Mouse (Mus musculus) bone marrow, adult 2 months (tissue): Measurements from ENCODE around the gene Pbld2.

Source experiments
- CTCF ChIP-seq: fragments of 200-500 bp; IDR thresholded peaks from 2 replicates; pipeline ENCODE4 v1.5.1; 2011; ENCODE audit warnings: low read length, control low read depth; ENCODE audit not compliant: control insufficient read depth, insufficient read depth
- POLR2A ChIP-seq: fragments of 200-500 bp; IDR thresholded peaks from 2 replicates; pipeline ENCODE4 v1.6.1; 2011; ENCODE audit warnings: low read depth, mild to moderate bottlenecking, control low read depth, low read length, borderline replicate concordance; ENCODE audit not compliant: control insufficient read depth

DNA sequence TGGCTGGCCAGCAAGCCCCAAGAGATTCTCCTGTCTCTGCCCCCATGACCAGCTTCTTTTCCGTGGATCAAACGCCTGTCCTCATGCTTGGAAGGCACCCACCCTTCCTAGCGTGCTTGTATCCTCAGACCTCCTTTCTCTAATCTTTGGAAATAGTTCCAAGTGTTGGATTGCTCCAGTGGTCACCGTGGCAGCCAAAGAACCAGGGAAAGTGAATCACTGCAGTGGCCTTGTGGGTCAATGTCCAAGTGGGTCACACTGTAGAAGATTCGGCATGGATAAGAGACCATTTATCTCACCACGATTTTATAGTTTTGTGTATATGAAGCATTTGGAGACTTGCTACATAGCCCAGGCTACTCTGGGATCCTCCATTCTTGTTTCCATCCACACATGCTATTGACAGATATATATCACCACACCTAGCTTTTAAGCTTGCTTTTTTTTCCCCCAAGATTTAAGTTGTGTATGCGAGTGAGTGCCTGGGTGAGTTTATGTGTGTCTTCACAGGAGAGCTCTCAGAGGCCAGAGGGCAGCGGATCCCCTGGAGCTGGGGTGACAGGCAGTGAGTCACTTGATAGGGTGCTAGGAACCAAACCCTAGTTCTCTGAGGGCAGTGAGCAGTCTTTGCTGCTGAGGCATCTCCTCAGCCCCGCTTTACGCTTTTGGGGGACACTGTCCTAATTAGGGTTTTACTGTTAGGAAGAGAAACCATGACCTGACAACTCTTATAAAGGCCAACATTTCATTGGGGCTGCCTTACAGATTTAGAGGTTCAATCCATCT lies 3.5 kb downstream of the Pbld2 start:
- TF ChIP-seq CTCF (no peak), POLR2A (no peak)
